Mouse (Mus musculus) testis, adult 2 months (tissue): Measurements from ENCODE around the gene Smbd1.

Experiments used
- CTCF ChIP-seq: fragments of 200-500 bp; IDR thresholded peaks from 2 replicates; pipeline ENCODE4 v1.5.1; 2012; ENCODE audit warnings: low read depth, mild to moderate bottlenecking, inconsistent platforms, low read length, moderate library complexity; ENCODE audit not compliant: control insufficient read depth, insufficient read depth, insufficient replicate concordance
- POLR2A ChIP-seq: fragments of 200-500 bp; IDR thresholded peaks from 2 replicates; pipeline ENCODE4 v1.6.1; 2012; ENCODE audit warnings: low read depth, mild to moderate bottlenecking, inconsistent platforms, low read length, moderate library complexity; ENCODE audit not compliant: control insufficient read depth

- no peak for TF ChIP-seq CTCF
- no peak for TF ChIP-seq POLR2A
Measured at GRCm38 (mm10) chr16:32796676-32797425, 13.4 kb downstream of the Smbd1 start.
